Mouse (Mus musculus) embryonic facial prominence, embryonic 13.5 days (tissue): ENCODE data around the gene 2410137M14Rik. TPM values are rescaled to one million over a fixed set of nuclear protein-coding genes. Genes with fewer than 3 reads are reported as not detected.
A peak's percentile ranks its signal among the peaks of the same experiment; 100 is the strongest.

Experiments used
- ATAC-seq: fragments of 200-750 bp; cut with Nextera tagmentation; 2 replicates; pipeline ENCODE4 v1.8.0; 2017; ENCODE audit warnings: low read depth; ENCODE audit not compliant: insufficient number of reproducible peaks, insufficient read depth, low FRiP score, low TSS enrichment
- H3K27ac ChIP-seq: fragments of 300-500 bp; sonication (generic); 2 replicates; pipeline ENCODE4 v1.5.1; 2015; ENCODE audit warnings: moderate library complexity, mild to moderate bottlenecking, inconsistent platforms
- H3K27me3 ChIP-seq: fragments of 300-500 bp; sonication (generic); 2 replicates; pipeline ENCODE4 v1.6.1; 2015; ENCODE audit warnings: mild to moderate bottlenecking, inconsistent platforms
- H3K36me3 ChIP-seq: fragments of 300-500 bp; sonication (generic); 2 replicates; pipeline ENCODE4 v1.6.1; 2015; ENCODE audit warnings: mild to moderate bottlenecking, inconsistent platforms
- H3K4me1 ChIP-seq: fragments of 300-500 bp; sonication (generic); 2 replicates; pipeline ENCODE4 v1.6.1; 2015; ENCODE audit warnings: inconsistent platforms
- H3K4me2 ChIP-seq: fragments of 300-500 bp; sonication (generic); 2 replicates; pipeline ENCODE4 v1.6.1; 2015; ENCODE audit warnings: moderate library complexity, mild to moderate bottlenecking, inconsistent platforms
- H3K4me3 ChIP-seq: fragments of 300-500 bp; sonication (generic); 2 replicates; pipeline ENCODE4 v1.5.1; 2015; ENCODE audit warnings: mild to moderate bottlenecking, inconsistent platforms
- H3K9ac ChIP-seq: fragments of 300-500 bp; sonication (generic); 2 replicates; pipeline ENCODE4 v1.6.1; 2015; ENCODE audit warnings: mild to moderate bottlenecking, inconsistent platforms
- H3K9me3 ChIP-seq: fragments of 300-500 bp; sonication (generic); 2 replicates; pipeline ENCODE4 v1.6.1; 2016; ENCODE audit warnings: inconsistent platforms
- WGBS: fragments of 180-500 bp; shearing (Covaris S2); methylation state at CpG from one replicate; pipeline ENCODE4 v1.1.7; 2015; ENCODE audit warnings: mixed read lengths; 5-methylcytosine and 5-hydroxymethylcytosine counted together
- polyA plus RNA-seq: library from polyadenylated mRNA; unstranded; fragments of >200 nt; fragmentation: Nextera tagmentation; extraction: Ambion mirVana; gene quantifications from 2 replicates; pipeline ENCODE4 v1.2.1, GENCODE M21; 2015

2410137M14Rik gene
- polyA plus RNA-seq, 1 experiment from 2014 or later, result not detected

GRCm38 (mm10) chr17:36961125-36961524, 19.9 kb downstream of the 2410137M14Rik start:
- Histone ChIP-seq H3K27me3 (no peaks in the 10 kb centered on the region), H3K9ac (no peak overlapping the region), H3K27ac (no peak overlapping the region), H3K4me3 (no peak overlapping the region), H3K9me3 (no peaks in the 10 kb centered on the region), H3K4me1 (peaks cover 13% of the 10 kb centered on the region), H3K4me2 (no peak overlapping the region), H3K36me3 (peaks cover 6% of the 10 kb centered on the region; the same call in 1 of the 2 replicates)
- WGBS, result 80% methylated on average over 1 of the region's 1 CpGs
- ATAC-seq, result no peak

GRCm38 (mm10) chr17:36958884-36959283, 22.2 kb downstream of the 2410137M14Rik start:
- no peak for ATAC-seq
- Histone ChIP-seq H3K27me3 (no peaks in the 10 kb centered on the region), H3K36me3 (peaks cover 13% of the 10 kb centered on the region; the same call in 1 of the 2 replicates), H3K4me1 (peaks cover 13% of the 10 kb centered on the region), H3K9ac (peak overlapping the region; percentile 82), H3K9me3 (no peaks in the 10 kb centered on the region), H3K4me3 (peak overlapping the region; percentile 64), H3K4me2 (peak overlapping the region; percentile 74), H3K27ac (peak overlapping the region; percentile 77)
- WGBS, result 12% methylated on average over 12 of the region's 12 CpGs

GRCm38 (mm10) chr17:36957999-36958743, 22.9 kb downstream of the 2410137M14Rik start, which contains the start of the genes Znrd1 and Znrd1as:
Znrd1 (minus strand) TSS chr17:36958559.
Znrd1as (plus strand) TSS chr17:36958592.
- peak within 1 kb of the TSS; percentile 82 for H3K9ac ChIP-seq
- peaks cover 17% of the 10 kb centered on the region; the same call in 1 of the 2 replicates for H3K36me3 ChIP-seq
- H3K4me1 ChIP-seq, result peaks cover 13% of the 10 kb centered on the region
- peak; percentile 98 for ATAC-seq
- no peaks in the 10 kb centered on the region for H3K9me3 ChIP-seq
- H3K4me3 ChIP-seq, result peak within 1 kb of the TSS; percentile 64
- H3K27ac ChIP-seq, result peak within 1 kb of the TSS; percentile 86
- H3K27me3 ChIP-seq, result no peaks in the 10 kb centered on the region
- H3K4me2 ChIP-seq, result peak within 1 kb of the TSS; percentile 74
- under 1% methylated on average over 46 of the region's 46 CpGs for WGBS

GRCm38 (mm10) chr17:36953062-36953461, 28.0 kb downstream of the 2410137M14Rik start:
- H3K4me2 ChIP-seq, result no peak overlapping the region
- no peaks in the 10 kb centered on the region for H3K9me3 ChIP-seq
- peaks cover 36% of the 10 kb centered on the region for H3K36me3 ChIP-seq
- H3K4me1 ChIP-seq, result peaks cover 18% of the 10 kb centered on the region
- H3K9ac ChIP-seq, result no peak overlapping the region
- H3K4me3 ChIP-seq, result no peak overlapping the region
- ATAC-seq, result no peak
- H3K27me3 ChIP-seq, result peaks cover 11% of the 10 kb centered on the region
- H3K27ac ChIP-seq, result no peak overlapping the region
- 79% methylated on average over 1 of the region's 1 CpGs for WGBS

- no peak overlapping the region for H3K4me2 ChIP-seq
- H3K9me3 ChIP-seq, result no peaks in the 10 kb centered on the region
- H3K9ac ChIP-seq, result no peak overlapping the region
- peaks cover 11% of the 10 kb centered on the region for H3K27me3 ChIP-seq
- peaks cover 36% of the 10 kb centered on the region for H3K36me3 ChIP-seq
- H3K27ac ChIP-seq, result no peak overlapping the region
- peaks cover 19% of the 10 kb centered on the region for H3K4me1 ChIP-seq
- 91% methylated on average over 2 of the region's 2 CpGs for WGBS
- no peak overlapping the region for H3K4me3 ChIP-seq
- no peak for ATAC-seq
Observed at GRCm38 (mm10) chr17:36952631-36953030, 28.4 kb downstream of the 2410137M14Rik start.

GRCm38 (mm10) chr17:36950981-36951947, 29.8 kb downstream of the 2410137M14Rik start, which contains the start of gene Ppp1r11:
Ppp1r11 (minus strand) TSS chr17:36951741.
- H3K27me3 ChIP-seq, result peaks cover 17% of the 10 kb centered on the region
- WGBS, result 3% methylated on average over 36 of the region's 36 CpGs
- peak within 1 kb of the TSS; percentile 74 for H3K4me3 ChIP-seq
- H3K36me3 ChIP-seq, result peaks cover 30% of the 10 kb centered on the region
- peak within 1 kb of the TSS; percentile 71; the same call in 1 of the 2 replicates for H3K27ac ChIP-seq
- peak within 1 kb of the TSS; percentile 80 for H3K9ac ChIP-seq
- H3K4me2 ChIP-seq, result peak within 1 kb of the TSS; percentile 80
- no peaks in the 10 kb centered on the region for H3K9me3 ChIP-seq
- peaks cover 21% of the 10 kb centered on the region for H3K4me1 ChIP-seq
- peak; percentile 97 for ATAC-seq

- WGBS, result 96% methylated on average over 8 of the region's 8 CpGs
- H3K4me2 ChIP-seq, result no peak overlapping the region
- ATAC-seq, result no peak
- H3K27me3 ChIP-seq, result peaks cover 37% of the 10 kb centered on the region
- no peak overlapping the region for H3K9ac ChIP-seq
- no peaks in the 10 kb centered on the region for H3K9me3 ChIP-seq
- no peak overlapping the region for H3K27ac ChIP-seq
- peaks cover 26% of the 10 kb centered on the region for H3K36me3 ChIP-seq
- peaks cover 21% of the 10 kb centered on the region for H3K4me1 ChIP-seq
- no peak overlapping the region for H3K4me3 ChIP-seq
Observed at GRCm38 (mm10) chr17:36949265-36949664, 31.8 kb downstream of the 2410137M14Rik start.

GRCm38 (mm10) chr17:36948286-36948685, 32.8 kb downstream of the 2410137M14Rik start:
- ATAC-seq, result no peak
- Histone ChIP-seq H3K4me3 (no peak overlapping the region), H3K27me3 (peaks cover 46% of the 10 kb centered on the region), H3K36me3 (peaks cover 20% of the 10 kb centered on the region), H3K9me3 (no peaks in the 10 kb centered on the region), H3K27ac (no peak overlapping the region), H3K4me1 (peaks cover 24% of the 10 kb centered on the region), H3K9ac (no peak overlapping the region), H3K4me2 (no peak overlapping the region; the same call in 1 of the 2 replicates)
- WGBS, result 90% methylated on average over 1 of the region's 1 CpGs

GRCm38 (mm10) chr17:36947051-36947819, 33.8 kb downstream of the 2410137M14Rik start:
- no peaks in the 10 kb centered on the region for H3K9me3 ChIP-seq
- no peak overlapping the region; the same call in 1 of the 2 replicates for H3K27ac ChIP-seq
- H3K4me3 ChIP-seq, result peak overlapping the region; percentile 57
- H3K36me3 ChIP-seq, result peaks cover 17% of the 10 kb centered on the region
- H3K9ac ChIP-seq, result peak overlapping the region; percentile 80
- H3K27me3 ChIP-seq, result peaks cover 57% of the 10 kb centered on the region
- ATAC-seq, result 0 out of 2 replicates have a peak, but pooled peaks have one; percentile 26
- H3K4me1 ChIP-seq, result peaks cover 34% of the 10 kb centered on the region
- H3K4me2 ChIP-seq, result peak overlapping the region; percentile 97
- WGBS, result 1% methylated on average over 61 of the region's 62 CpGs

- Histone ChIP-seq H3K36me3 (peaks cover 11% of the 10 kb centered on the region), H3K9ac (no peak overlapping the region), H3K27me3 (peaks cover 80% of the 10 kb centered on the region), H3K9me3 (no peaks in the 10 kb centered on the region), H3K4me1 (peaks cover 23% of the 10 kb centered on the region), H3K27ac (no peak overlapping the region), H3K4me2 (no peak overlapping the region), H3K4me3 (no peak overlapping the region)
- no peak for ATAC-seq
- WGBS, result 17% methylated on average over 9 of the region's 9 CpGs
Observed at GRCm38 (mm10) chr17:36944121-36944775, 36.8 kb downstream of the 2410137M14Rik start.
